Mouse (Mus musculus) liver, embryonic 14 days (tissue): ENCODE measurements around the gene Camk1d. TPM values are rescaled to one million over a fixed set of nuclear protein-coding genes. Genes with fewer than 3 reads are reported as not detected.

Experiments used
- polyA plus RNA-seq: library from polyadenylated mRNA; depleted of rRNA; stranded (reverse); fragments of >200 nt; gene quantifications from 2 replicates; pipeline ENCODE4 v1.2.3, GENCODE M21; 2012; rRNA removed

Gene Camk1d
- 0.60 and 0.81 TPM in 2 replicates for polyA plus RNA-seq

DNA sequence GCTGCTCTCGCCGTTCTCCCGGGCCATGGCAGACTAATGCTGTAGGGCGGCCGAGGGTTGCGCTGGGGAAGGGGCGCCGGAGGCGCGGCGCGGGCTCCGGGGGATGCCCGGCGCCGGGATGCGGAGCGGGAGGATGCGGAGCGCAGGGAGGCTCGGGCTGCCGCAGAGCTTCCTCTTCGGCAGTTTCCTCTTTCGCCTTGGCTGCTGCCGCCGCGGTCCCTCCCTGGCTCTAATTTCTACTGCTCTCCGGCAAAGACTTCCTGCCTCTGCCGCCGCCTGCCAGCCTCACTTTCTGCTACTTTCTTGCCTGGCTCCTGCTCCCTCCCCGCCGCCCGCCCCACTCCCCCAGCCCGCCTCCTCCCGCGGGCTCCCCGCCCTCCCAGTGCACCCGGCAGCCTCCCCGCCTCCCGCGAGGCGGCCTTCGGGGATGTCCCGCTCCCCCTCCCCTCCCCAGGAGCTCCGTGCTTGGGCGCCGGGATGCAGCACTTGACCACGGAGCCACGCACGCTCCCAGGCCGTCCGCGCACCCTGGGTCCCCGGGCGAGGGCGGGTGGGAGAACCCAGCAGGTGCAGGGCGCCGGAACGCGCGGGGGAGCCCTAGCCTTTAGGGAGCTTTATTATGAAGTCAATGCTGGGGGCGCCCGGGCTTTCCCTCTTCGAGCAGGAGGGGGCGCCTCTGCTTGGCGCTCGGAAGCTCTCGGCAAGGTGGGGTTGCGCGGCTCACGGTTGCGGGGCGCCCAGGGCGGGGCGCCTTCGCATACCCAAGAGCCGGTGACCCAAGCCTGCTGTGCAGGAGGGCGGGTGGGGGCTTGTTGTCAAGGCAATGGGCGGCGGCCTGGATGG is at the start of gene Camk1d:
TSS of gene Camk1d (minus strand) at position 305 of the 843 bp plus-strand sequence.

Other genes with a start within 250 kb of the Camk1d start
- 18.0 and 22.4 TPM in 2 replicates for gene Nudt5, start 130.5 kb upstream of the Camk1d start, polyA plus RNA-seq
- gene Cdc123, start 130.6 kb upstream of the Camk1d start, polyA plus RNA-seq = 97.1 and 113 TPM in 2 replicates
- 0.73 and 0.74 TPM in 2 replicates for gene Gm13199, start 148.4 kb upstream of the Camk1d start, polyA plus RNA-seq
- gene Sec61a2, start 180.9 kb upstream of the Camk1d start, polyA plus RNA-seq = 18.7 and 20.0 TPM in 2 replicates
- gene Dhtkd1, start 228.3 kb upstream of the Camk1d start, polyA plus RNA-seq = 2.5 and 2.8 TPM in 2 replicates
- gene Upf2, start 237.0 kb upstream of the Camk1d start, polyA plus RNA-seq = 8.1 and 8.2 TPM in 2 replicates